Mouse (Mus musculus): ENCODE data around the gene Parp9. TPM values are rescaled to one million over a fixed set of nuclear protein-coding genes. Genes with fewer than 3 reads are reported as not detected.

Gene Parp9
- polyA plus RNA-seq, 1 experiment from 2014 or later, result 5.3 TPM

GRCm38 (mm10) chr16:35907432-35908201, 30.7 kb upstream of the Parp9 start:
- H3K4me2 ChIP-seq, result no peak overlapping the region
- H3K9ac ChIP-seq, result no peak overlapping the region
- no peaks in the 10 kb centered on the region for H3K4me1 ChIP-seq
- H3K36me3 ChIP-seq, result no peaks in the 10 kb centered on the region
- H3K9me3 ChIP-seq, result no peaks in the 10 kb centered on the region
- no peak for ATAC-seq (ENCODE audit: insufficient number of reproducible peaks, low FRiP score, low TSS enrichment, low read depth)
- no peak overlapping the region for H3K4me3 ChIP-seq
- H3K27ac ChIP-seq, result no peak overlapping the region
- 52% methylated on average over 4 of the region's 4 CpGs for WGBS
- no peaks in the 10 kb centered on the region for H3K27me3 ChIP-seq

DNA sequence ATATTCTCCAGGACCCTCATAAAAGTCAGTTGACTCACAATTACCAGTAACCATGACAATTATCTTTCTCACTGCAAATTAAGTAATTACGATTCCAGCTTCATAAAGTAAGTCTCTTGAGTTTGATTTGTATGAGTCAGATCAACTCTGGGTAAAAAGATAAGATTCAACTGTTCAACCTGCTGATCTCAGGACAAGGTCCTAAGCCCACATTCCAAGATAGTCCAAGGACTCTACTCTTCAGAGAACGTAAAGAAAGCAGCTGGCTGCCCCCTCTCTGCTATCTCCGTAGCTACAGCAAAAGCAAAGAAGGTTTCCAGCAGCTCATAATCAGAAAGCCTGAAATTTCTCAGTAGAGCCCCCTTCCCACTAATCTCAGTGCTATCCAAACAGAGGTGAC, 26.8 kb upstream of the Parp9 start:
- no peak overlapping the region for H3K4me3 ChIP-seq
- H3K27ac ChIP-seq, result no peak overlapping the region
- no peaks in the 10 kb centered on the region for H3K27me3 ChIP-seq
- no peak overlapping the region for H3K9ac ChIP-seq
- no peaks in the 10 kb centered on the region for H3K36me3 ChIP-seq
- 71% methylated on average over 3 of the region's 3 CpGs for WGBS
- no peak for ATAC-seq (ENCODE audit: insufficient number of reproducible peaks, low FRiP score, low TSS enrichment, low read depth)
- no peaks in the 10 kb centered on the region for H3K4me1 ChIP-seq
- H3K4me2 ChIP-seq, result no peak overlapping the region
- no peaks in the 10 kb centered on the region for H3K9me3 ChIP-seq

DNA sequence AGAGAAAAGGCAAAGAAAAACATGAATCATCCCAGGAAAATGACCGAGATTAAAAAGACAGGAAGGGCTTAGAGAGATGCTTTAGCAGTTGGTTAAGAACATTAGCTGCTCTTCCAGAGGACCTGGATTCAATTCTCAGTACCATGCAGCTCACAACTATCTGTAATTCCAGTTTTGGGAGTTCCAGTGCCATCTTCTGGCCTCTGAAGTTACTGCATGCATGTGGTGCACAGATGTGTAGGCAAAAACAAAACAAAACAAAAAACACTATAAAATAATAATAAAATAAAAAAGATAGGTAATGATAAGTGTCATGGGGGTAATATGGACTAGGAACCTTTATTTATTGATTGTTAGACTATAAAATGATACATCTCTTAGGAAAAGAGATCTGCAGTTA, 24.7 kb upstream of the Parp9 start:
- Histone ChIP-seq H3K4me1 (no peaks in the 10 kb centered on the region), H3K36me3 (no peaks in the 10 kb centered on the region), H3K4me2 (no peak overlapping the region), H3K27me3 (no peaks in the 10 kb centered on the region), H3K9me3 (no peaks in the 10 kb centered on the region), H3K9ac (no peak overlapping the region), H3K27ac (no peak overlapping the region), H3K4me3 (no peak overlapping the region)
- 63% methylated on average over 1 of the region's 1 CpGs for WGBS
- ATAC-seq (ENCODE audit: insufficient number of reproducible peaks, low FRiP score, low TSS enrichment, low read depth), result no peak

- WGBS, result 62% methylated on average over 5 of the region's 5 CpGs
- Histone ChIP-seq H3K9me3 (no peaks in the 10 kb centered on the region), H3K27ac (no peak overlapping the region), H3K4me3 (no peak overlapping the region), H3K36me3 (no peaks in the 10 kb centered on the region), H3K27me3 (no peaks in the 10 kb centered on the region), H3K4me2 (no peak overlapping the region), H3K4me1 (no peaks in the 10 kb centered on the region; the same call in 1 of the 2 replicates), H3K9ac (no peak overlapping the region)
- no peak for ATAC-seq (ENCODE audit: insufficient number of reproducible peaks, low FRiP score, low TSS enrichment, low read depth)
These were observed 24.0 kb upstream of the Parp9 start for GRCm38 (mm10) chr16:35914301-35914700.

GRCm38 (mm10) chr16:35918721-35919543, 19.3 kb upstream of the Parp9 start:
- no peaks in the 10 kb centered on the region for H3K27me3 ChIP-seq
- ATAC-seq (ENCODE audit: insufficient number of reproducible peaks, low FRiP score, low TSS enrichment, low read depth), result no peak
- no peak overlapping the region for H3K9ac ChIP-seq
- no peak overlapping the region for H3K4me3 ChIP-seq
- H3K4me2 ChIP-seq, result no peak overlapping the region
- no peaks in the 10 kb centered on the region for H3K36me3 ChIP-seq
- H3K9me3 ChIP-seq, result no peaks in the 10 kb centered on the region
- no peak overlapping the region for H3K27ac ChIP-seq
- H3K4me1 ChIP-seq, result no peaks in the 10 kb centered on the region; the same call in 1 of the 2 replicates
- WGBS, result 38% methylated on average over 6 of the region's 6 CpGs

DNA sequence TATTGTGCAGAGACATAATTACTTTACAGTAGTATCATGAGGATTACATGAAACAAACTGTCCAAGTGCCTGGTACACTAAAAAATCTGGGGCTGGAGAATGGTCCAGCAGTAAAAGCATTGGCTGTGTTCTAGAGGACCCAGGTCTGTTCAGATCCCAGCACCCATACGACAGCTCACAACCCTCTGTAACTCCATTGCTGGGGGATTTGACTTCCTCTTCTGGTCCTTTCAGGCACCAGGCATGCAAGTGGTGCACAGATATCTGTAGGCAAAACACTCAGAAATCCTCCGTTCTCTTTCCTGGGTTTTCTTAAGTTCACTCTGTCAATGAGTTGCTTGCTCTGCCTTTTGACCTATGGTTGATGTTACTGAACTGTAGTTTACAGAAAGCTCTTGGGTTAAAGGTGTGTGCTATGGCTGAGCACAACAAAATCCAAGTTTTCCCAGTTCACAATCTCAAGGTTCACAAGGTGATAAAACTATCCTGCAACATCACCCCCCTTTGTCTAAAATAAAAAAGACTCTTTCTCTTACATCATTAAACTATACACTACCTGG, 16.5 kb upstream of the Parp9 start:
- Histone ChIP-seq H3K27me3 (no peaks in the 10 kb centered on the region), H3K9me3 (no peaks in the 10 kb centered on the region), H3K36me3 (no peaks in the 10 kb centered on the region), H3K27ac (no peak overlapping the region), H3K4me2 (no peak overlapping the region), H3K4me1 (no peaks in the 10 kb centered on the region; the same call in 1 of the 2 replicates), H3K4me3 (no peak overlapping the region), H3K9ac (no peak overlapping the region)
- WGBS, result 79% methylated on average over 2 of the region's 2 CpGs
- no peak for ATAC-seq (ENCODE audit: insufficient number of reproducible peaks, low FRiP score, low TSS enrichment, low read depth)

DNA sequence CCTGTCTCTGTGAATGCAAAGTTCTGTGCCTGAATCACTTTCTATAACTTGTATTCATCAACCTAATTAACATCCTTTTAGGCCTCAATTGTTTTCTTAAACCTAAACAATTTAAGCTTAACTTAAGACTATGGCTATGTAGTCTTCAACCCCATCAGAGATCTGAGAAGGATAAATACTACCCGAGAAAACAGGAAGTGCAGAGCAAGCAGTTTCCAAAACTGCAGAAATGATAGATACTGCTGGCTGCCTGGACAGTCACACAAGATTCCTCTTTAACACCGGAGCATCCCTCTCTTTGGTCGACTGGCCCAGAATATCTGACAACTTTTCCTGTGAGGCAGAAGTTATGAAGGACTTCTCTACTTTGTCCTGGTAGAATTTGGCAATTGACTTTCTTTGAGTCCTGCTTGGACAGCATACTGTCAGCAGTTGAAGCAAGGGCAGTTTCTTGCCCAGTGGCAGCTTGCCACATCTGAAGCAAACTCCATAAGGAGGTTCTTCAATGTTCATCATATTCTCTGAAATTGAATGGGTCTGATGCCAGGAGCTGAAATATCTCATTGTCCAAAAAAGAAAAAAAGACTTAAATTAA, 15.9 kb upstream of the Parp9 start:
- H3K9me3 ChIP-seq, result no peaks in the 10 kb centered on the region
- H3K4me2 ChIP-seq, result no peak overlapping the region
- no peak overlapping the region for H3K4me3 ChIP-seq
- no peak for ATAC-seq (ENCODE audit: insufficient number of reproducible peaks, low FRiP score, low TSS enrichment, low read depth)
- no peak overlapping the region for H3K9ac ChIP-seq
- H3K27ac ChIP-seq, result no peak overlapping the region
- H3K27me3 ChIP-seq, result no peaks in the 10 kb centered on the region
- no peaks in the 10 kb centered on the region; the same call in 1 of the 2 replicates for H3K4me1 ChIP-seq
- no peaks in the 10 kb centered on the region for H3K36me3 ChIP-seq
- WGBS, result 77% methylated on average over 3 of the region's 3 CpGs

- Histone ChIP-seq H3K27ac (no peak overlapping the region), H3K36me3 (no peaks in the 10 kb centered on the region), H3K9ac (no peak overlapping the region), H3K4me1 (no peaks in the 10 kb centered on the region; the same call in 1 of the 2 replicates), H3K9me3 (no peaks in the 10 kb centered on the region), H3K4me3 (no peak overlapping the region), H3K27me3 (no peaks in the 10 kb centered on the region), H3K4me2 (no peak overlapping the region)
- no peak for ATAC-seq (ENCODE audit: insufficient number of reproducible peaks, low FRiP score, low TSS enrichment, low read depth)
- WGBS, result 79% methylated on average over 7 of the region's 7 CpGs
These were observed 14.6 kb upstream of the Parp9 start for GRCm38 (mm10) chr16:35923546-35924198.

DNA sequence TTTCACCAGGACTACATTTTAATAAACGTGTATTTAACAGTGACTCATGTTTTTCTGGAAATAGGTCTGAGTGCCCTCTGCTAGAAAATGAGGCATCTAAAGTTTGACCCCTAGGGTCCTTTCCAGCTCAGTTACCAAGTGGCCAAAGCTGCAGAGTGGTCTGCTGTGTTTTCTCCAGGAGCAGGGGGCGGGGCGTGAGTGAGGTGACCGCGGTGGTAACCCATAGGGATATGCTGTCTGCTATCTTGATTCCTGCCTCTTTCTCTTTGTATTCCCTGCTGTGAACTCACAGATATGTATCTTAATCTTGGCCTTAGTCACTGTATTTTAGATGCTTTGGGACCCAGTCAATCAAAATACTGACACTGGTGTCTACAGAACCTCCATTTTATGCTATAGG, 13.9 kb upstream of the Parp9 start:
- no peak overlapping the region for H3K9ac ChIP-seq
- no peak overlapping the region for H3K27ac ChIP-seq
- WGBS, result 92% methylated on average over 5 of the region's 5 CpGs
- no peaks in the 10 kb centered on the region for H3K9me3 ChIP-seq
- no peaks in the 10 kb centered on the region for H3K27me3 ChIP-seq
- ATAC-seq (ENCODE audit: insufficient number of reproducible peaks, low FRiP score, low TSS enrichment, low read depth), result no peak
- H3K4me3 ChIP-seq, result no peak overlapping the region
- H3K4me2 ChIP-seq, result no peak overlapping the region
- no peaks in the 10 kb centered on the region for H3K4me1 ChIP-seq
- H3K36me3 ChIP-seq, result no peaks in the 10 kb centered on the region

- Histone ChIP-seq H3K27ac (no peak overlapping the region), H3K4me1 (no peaks in the 10 kb centered on the region), H3K36me3 (no peaks in the 10 kb centered on the region), H3K9ac (no peak overlapping the region), H3K27me3 (no peaks in the 10 kb centered on the region), H3K4me2 (no peak overlapping the region), H3K9me3 (no peaks in the 10 kb centered on the region), H3K4me3 (no peak overlapping the region)
- no peak for ATAC-seq (ENCODE audit: insufficient number of reproducible peaks, low FRiP score, low TSS enrichment, low read depth)
- 81% methylated on average over 19 of the region's 19 CpGs for WGBS
These were observed 5.9 kb upstream of the Parp9 start for GRCm38 (mm10) chr16:35932179-35933055.

GRCm38 (mm10) chr16:35933181-35933580, 5.1 kb upstream of the Parp9 start:
- 87% methylated on average over 10 of the region's 10 CpGs for WGBS
- no peaks in the 10 kb centered on the region for H3K36me3 ChIP-seq
- no peak overlapping the region for H3K27ac ChIP-seq
- H3K9me3 ChIP-seq, result no peaks in the 10 kb centered on the region
- no peak for ATAC-seq (ENCODE audit: insufficient number of reproducible peaks, low FRiP score, low TSS enrichment, low read depth)
- no peak overlapping the region for H3K4me3 ChIP-seq
- no peaks in the 10 kb centered on the region for H3K27me3 ChIP-seq
- no peak overlapping the region for H3K4me2 ChIP-seq
- H3K9ac ChIP-seq, result no peak overlapping the region
- H3K4me1 ChIP-seq, result no peaks in the 10 kb centered on the region
